Mouse (Mus musculus): ENCODE measurements around the gene Olfr91.

- TF ChIP-seq CTCF (IDR thresholded peaks at IDR 0.05; ENCODE audit: low read depth, low read length) (no peak), POLR2A (IDR thresholded peaks at IDR 0.05; ENCODE audit: insufficient read depth, low read length) (no peak), EP300 (IDR thresholded peaks at IDR 0.05; ENCODE audit: insufficient read depth, low read depth, low read length) (no peak)
Measured at GRCm38 (mm10) chr17:37050876-37051275, 47.2 kb downstream of the Olfr91 start.

All from ES-Bruce4 (cell line).